Mouse (Mus musculus): Measurements from ENCODE around the gene Fam171a1.

Gene Fam171a1

GRCm38 (mm10) chr2:3138308-3138707 lies 24.3 kb downstream of the Fam171a1 start:
- 51% methylated on average over 2 of the region's 2 CpGs for WGBS

GRCm38 (mm10) chr2:3139065-3139464 lies 25.0 kb downstream of the Fam171a1 start:
- WGBS = 69% methylated on average over 2 of the region's 2 CpGs

GRCm38 (mm10) chr2:3139578-3139977 lies 25.6 kb downstream of the Fam171a1 start:
- 31% methylated on average over 3 of the region's 3 CpGs for WGBS

- WGBS = 55% methylated on average over 5 of the region's 5 CpGs
These were observed 26.6 kb downstream of the Fam171a1 start for GRCm38 (mm10) chr2:3140585-3140984.

GRCm38 (mm10) chr2:3141804-3142203 lies 27.8 kb downstream of the Fam171a1 start:
- WGBS = 78% methylated on average over 4 of the region's 4 CpGs

- WGBS = 59% methylated on average over 5 of the region's 5 CpGs
These were observed 30.3 kb downstream of the Fam171a1 start for GRCm38 (mm10) chr2:3144291-3144690.

- 92% methylated on average over 6 of the region's 6 CpGs for WGBS
These were observed 33.6 kb downstream of the Fam171a1 start for GRCm38 (mm10) chr2:3147550-3148157.

- WGBS = 71% methylated on average over 8 of the region's 8 CpGs
These were observed 34.7 kb downstream of the Fam171a1 start for GRCm38 (mm10) chr2:3148731-3149130.

- WGBS = 56% methylated on average over 5 of the region's 5 CpGs
These were observed 36.3 kb downstream of the Fam171a1 start for GRCm38 (mm10) chr2:3150324-3150723.

- WGBS = 72% methylated on average over 3 of the region's 3 CpGs
These were observed 37.3 kb downstream of the Fam171a1 start for GRCm38 (mm10) chr2:3151336-3151735.

GRCm38 (mm10) chr2:3154091-3154665 lies 40.2 kb downstream of the Fam171a1 start:
- 55% methylated on average over 1 of the region's 1 CpGs for WGBS

GRCm38 (mm10) chr2:3154986-3155385 lies 41.0 kb downstream of the Fam171a1 start:
- 56% methylated on average over 2 of the region's 2 CpGs for WGBS

GRCm38 (mm10) chr2:3157030-3157429 lies 43.0 kb downstream of the Fam171a1 start:
- 65% methylated on average over 3 of the region's 3 CpGs for WGBS

GRCm38 (mm10) chr2:3157661-3158344 lies 43.8 kb downstream of the Fam171a1 start:
- 49% methylated on average over 10 of the region's 10 CpGs for WGBS

GRCm38 (mm10) chr2:3158682-3159412 lies 44.8 kb downstream of the Fam171a1 start:
- WGBS = 50% methylated on average over 8 of the region's 8 CpGs

GRCm38 (mm10) chr2:3161578-3161977 lies 47.6 kb downstream of the Fam171a1 start:
- 79% methylated on average over 1 of the region's 1 CpGs for WGBS

- 92% methylated on average over 9 of the region's 9 CpGs for WGBS
These were observed 49.6 kb downstream of the Fam171a1 start for GRCm38 (mm10) chr2:3163501-3164076.

GRCm38 (mm10) chr2:3165037-3165600 lies 51.1 kb downstream of the Fam171a1 start:
- 93% methylated on average over 8 of the region's 8 CpGs for WGBS

GRCm38 (mm10) chr2:3165890-3166605 lies 52.0 kb downstream of the Fam171a1 start:
- WGBS = 70% methylated on average over 7 of the region's 7 CpGs

GRCm38 (mm10) chr2:3168719-3169402 lies 54.8 kb downstream of the Fam171a1 start:
- 33% methylated on average over 14 of the region's 14 CpGs for WGBS

- 38% methylated on average over 3 of the region's 3 CpGs for WGBS
These were observed 55.4 kb downstream of the Fam171a1 start for GRCm38 (mm10) chr2:3169403-3169747.
